Mouse (Mus musculus) cerebellum, adult 9-11 months (tissue): ENCODE measurements at regions not wholly inside any gene's neighbourhood (a gene's known extent, or its start where the extent isn't known, plus 50 kb on each side); places are given as distances from the start of the nearest gene placed in this dataset.
A peak's percentile ranks its signal among the peaks of the same experiment; 100 is the strongest.

Source experiments
- DNase-seq: peaks from one replicate; pipeline ENCODE4 v3.0.0; 2022

- no peak for DNase-seq
These were observed 142.3 kb upstream of the Zkscan2 start for GRCm38 (mm10) chr7:123642596-123642995.

GRCm38 (mm10) chr7:123643426-123643825, 143.2 kb upstream of the Zkscan2 start:
- DNase-seq: no peak

- no peak for DNase-seq
These were observed 145.3 kb upstream of the Zkscan2 start for GRCm38 (mm10) chr7:123645521-123645920.

GRCm38 (mm10) chr7:123665459-123665858, 165.2 kb upstream of the Zkscan2 start:
- no peak for DNase-seq

DNA sequence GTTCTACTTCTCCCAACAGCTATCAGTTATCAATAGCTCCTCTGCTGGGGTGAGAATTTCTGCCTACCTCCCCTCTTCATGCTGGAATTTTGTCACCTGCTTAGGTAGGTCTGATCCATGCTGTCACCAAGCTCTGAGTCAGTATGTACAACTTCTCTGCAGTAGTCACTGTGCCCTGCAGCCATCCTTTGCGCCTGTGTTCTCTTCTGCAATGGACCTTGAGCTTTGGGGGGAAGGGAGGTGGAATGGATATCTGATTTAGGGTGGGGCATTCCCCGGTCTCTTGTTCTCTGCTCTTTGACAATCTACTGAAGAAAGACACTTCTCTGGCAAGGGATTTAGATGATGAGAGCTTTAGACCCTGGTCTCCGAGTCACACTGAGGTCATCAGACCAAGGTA, 184.5 kb upstream of the Zkscan2 start:
- DNase-seq: no peak

GRCm38 (mm10) chr7:123686547-123686946, 186.3 kb upstream of the Zkscan2 start:
- no peak for DNase-seq

- no peak for DNase-seq
These were observed 230.8 kb upstream of the Zkscan2 start for GRCm38 (mm10) chr7:123731016-123731415.

DNA sequence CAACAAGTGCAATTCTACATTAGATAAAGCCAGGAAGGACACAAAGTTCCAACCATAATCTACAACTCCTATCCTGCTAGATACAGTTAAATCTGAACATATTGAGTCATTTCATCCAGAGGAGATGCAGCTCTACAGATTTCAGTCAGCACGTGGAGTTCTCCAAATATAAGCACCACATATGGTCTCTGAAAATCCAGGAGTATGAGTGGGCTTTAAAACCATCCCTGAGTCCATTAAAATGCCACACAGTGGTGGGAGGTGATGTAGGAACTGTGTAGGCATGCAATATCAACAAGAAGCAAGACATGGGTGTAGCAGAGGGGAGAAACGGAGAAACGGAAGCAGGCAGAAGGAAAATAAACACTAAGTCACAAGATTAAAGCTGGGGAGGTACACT, 232.8 kb upstream of the Zkscan2 start:
- DNase-seq: no peak

DNA sequence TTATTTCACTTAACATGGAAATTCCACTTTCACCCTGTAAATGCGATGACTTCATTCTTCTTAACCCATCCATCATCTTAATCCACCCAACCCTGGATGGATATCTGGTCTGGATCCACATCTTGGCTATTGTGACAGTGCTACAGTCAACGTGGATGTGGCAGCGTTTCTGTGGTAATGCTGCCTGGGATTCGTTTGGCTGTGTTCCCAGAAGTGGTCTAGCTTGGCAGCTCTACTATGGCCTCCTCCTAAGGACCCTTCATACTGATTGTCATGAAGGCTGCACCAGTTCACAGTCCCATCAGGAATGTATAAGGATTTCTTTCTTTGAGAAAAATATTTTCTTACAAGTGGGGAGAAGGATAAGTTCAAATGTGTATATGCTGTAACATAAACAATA, 234.7 kb upstream of the Hs3st4 start:
- no peak for DNase-seq

- no peak for DNase-seq
These were observed 229.4 kb upstream of the Hs3st4 start for GRCm38 (mm10) chr7:123753252-123753651.

GRCm38 (mm10) chr7:123795036-123795435, 187.6 kb upstream of the Hs3st4 start:
- no peak for DNase-seq

GRCm38 (mm10) chr7:123796096-123796495, 186.6 kb upstream of the Hs3st4 start:
- peak; percentile 27 for DNase-seq

GRCm38 (mm10) chr7:123805650-123806049, 177.0 kb upstream of the Hs3st4 start:
- DNase-seq: no peak

DNA sequence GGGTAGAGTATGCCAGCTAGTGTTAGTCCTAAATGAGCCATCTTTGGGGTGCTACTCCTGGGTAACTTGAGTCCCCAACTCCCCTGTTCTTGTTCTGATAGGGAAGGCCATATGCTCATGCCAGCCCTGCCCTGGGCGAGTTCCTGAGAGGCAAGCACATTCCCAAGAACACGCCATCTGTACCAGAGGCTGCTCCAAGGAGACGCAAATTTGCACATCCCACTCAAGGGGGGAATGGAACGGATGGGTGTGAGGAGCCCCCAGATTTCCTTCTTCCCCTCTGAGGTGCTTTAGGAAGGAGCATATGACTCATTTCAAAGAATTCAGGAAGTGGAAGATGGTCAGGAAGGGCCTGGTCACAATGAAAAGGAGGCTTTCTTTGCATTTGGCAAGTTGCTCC, 158.7 kb upstream of the Hs3st4 start:
- no peak for DNase-seq

GRCm38 (mm10) chr7:123826406-123826805, 156.3 kb upstream of the Hs3st4 start:
- DNase-seq: no peak

DNA sequence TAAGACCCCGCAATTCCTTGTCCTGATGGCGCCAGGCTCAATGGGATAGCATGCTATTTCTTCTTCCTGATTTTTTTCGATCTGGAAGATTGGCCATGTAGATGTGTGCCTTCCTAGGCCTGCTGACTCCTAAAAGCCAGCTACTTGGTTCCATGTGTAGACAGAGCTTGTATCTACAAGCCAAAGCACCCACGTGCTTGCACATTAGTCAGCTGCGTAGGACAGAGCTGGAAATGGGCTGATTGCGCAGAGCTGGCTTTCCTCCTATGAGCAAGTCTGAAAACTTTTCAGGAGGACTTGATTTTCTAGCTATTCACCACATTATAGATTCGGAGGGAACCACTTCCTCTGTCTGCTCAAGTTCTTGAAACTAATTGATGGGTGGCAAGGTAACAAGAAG, 140.1 kb upstream of the Hs3st4 start:
- no peak for DNase-seq

DNA sequence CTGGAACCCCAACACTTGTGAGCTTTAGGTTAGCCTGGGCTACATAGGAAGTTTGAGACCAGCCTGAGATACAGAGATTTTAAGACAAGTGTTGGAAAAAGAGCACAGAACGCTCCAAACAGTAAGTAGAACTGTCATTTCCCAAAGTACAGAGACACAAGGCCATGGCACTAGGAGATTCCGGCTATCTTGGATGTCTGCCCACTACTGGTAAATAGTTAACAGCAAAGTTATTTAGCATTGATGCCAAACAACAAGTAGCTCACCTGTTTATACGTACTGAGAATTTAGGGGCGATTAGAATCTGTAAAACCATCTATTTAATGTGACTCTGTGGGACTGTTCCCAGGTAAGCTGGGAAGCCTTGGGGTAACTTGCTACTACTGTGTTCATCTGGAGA, 135.6 kb upstream of the Hs3st4 start:
- DNase-seq: no peak

- DNase-seq: no peak
These were observed 134.0 kb upstream of the Hs3st4 start for GRCm38 (mm10) chr7:123848644-123849043.

- DNase-seq: no peak
These were observed 133.4 kb upstream of the Hs3st4 start for GRCm38 (mm10) chr7:123849220-123849619.

- peak; percentile 15 for DNase-seq
These were observed 132.1 kb upstream of the Hs3st4 start for GRCm38 (mm10) chr7:123850272-123851197.

DNA sequence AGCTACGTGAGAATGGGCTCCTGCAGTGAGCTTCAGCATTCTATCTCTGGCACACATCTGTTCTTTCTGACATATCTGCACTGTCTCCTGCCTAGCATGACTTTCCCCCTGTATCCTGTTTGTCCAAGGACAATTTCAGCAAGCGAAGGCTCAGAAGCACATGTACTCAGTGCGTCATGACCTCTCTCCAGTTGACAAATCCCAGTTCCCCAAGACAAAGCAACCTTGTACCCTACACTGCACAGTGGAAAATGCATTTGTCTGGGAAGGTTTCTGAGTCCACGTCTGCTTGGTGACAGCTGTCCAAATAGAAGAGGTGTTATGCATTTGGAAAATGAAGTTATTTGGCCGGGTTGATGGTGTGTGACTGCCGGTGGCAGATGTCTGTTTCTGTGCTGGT, 125.1 kb upstream of the Hs3st4 start:
- DNase-seq: no peak

GRCm38 (mm10) chr7:123861706-123862105, 121.0 kb upstream of the Hs3st4 start:
- DNase-seq: no peak

- DNase-seq: no peak
These were observed 85.8 kb upstream of the Hs3st4 start for GRCm38 (mm10) chr7:123896759-123897444.
